Mouse (Mus musculus) adrenal gland, postnatal 14 days (tissue): ENCODE data around the gene Gm26920. TPM values are rescaled to one million over a fixed set of nuclear protein-coding genes. Genes with fewer than 3 reads are reported as not detected.

Source experiments
- DNase-seq: peaks from one replicate; pipeline ENCODE4 v3.0.0; 2021; ENCODE audit warnings: mixed read lengths
- total RNA-seq: library from RNA; stranded (reverse); gene quantifications from 2 replicates; pipeline ENCODE4 v1.2.3, GENCODE M21; 2021

Gm26920 gene
- total RNA-seq, 1 experiment from 2014 or later: 1.4 TPM

GRCm38 (mm10) chr7:30060341-30060740 lies 29.9 kb downstream of the Gm26920 start:
- no peak for DNase-seq

- no peak for DNase-seq
Observed at GRCm38 (mm10) chr7:30053591-30053990, 36.6 kb downstream of the Gm26920 start.

- peak; percentile 93 for DNase-seq
Observed at GRCm38 (mm10) chr7:30050882-30051548, 39.2 kb downstream of the Gm26920 start, which contains the start of gene Zfp14. Gene Zfp14 (minus strand): TSS chr7:30051380.

- no peak for DNase-seq
Observed at GRCm38 (mm10) chr7:30048126-30048525, 42.1 kb downstream of the Gm26920 start.

- no peak for DNase-seq
Observed at GRCm38 (mm10) chr7:30044354-30044753, 45.9 kb downstream of the Gm26920 start.

- DNase-seq: no peak
Observed at GRCm38 (mm10) chr7:30034331-30034730, 55.9 kb downstream of the Gm26920 start.

- DNase-seq: no peak
Observed at GRCm38 (mm10) chr7:30031379-30031778, 58.8 kb downstream of the Gm26920 start.

- peak; percentile 37 for DNase-seq
Observed at GRCm38 (mm10) chr7:30030677-30031076, 59.5 kb downstream of the Gm26920 start.

- no peak for DNase-seq
Observed at GRCm38 (mm10) chr7:30028572-30028971, 61.6 kb downstream of the Gm26920 start.

GRCm38 (mm10) chr7:30027331-30027730 lies 62.9 kb downstream of the Gm26920 start:
- DNase-seq: no peak

GRCm38 (mm10) chr7:30025358-30025757 lies 64.9 kb downstream of the Gm26920 start:
- no peak for DNase-seq

- DNase-seq: no peak
Observed at GRCm38 (mm10) chr7:30023800-30024199, 66.4 kb downstream of the Gm26920 start.

GRCm38 (mm10) chr7:30023324-30023723 lies 66.9 kb downstream of the Gm26920 start:
- no peak for DNase-seq

GRCm38 (mm10) chr7:30019543-30019942 lies 70.7 kb downstream of the Gm26920 start:
- DNase-seq: no peak

- no peak for DNase-seq
Observed at GRCm38 (mm10) chr7:30017226-30017625, 73.0 kb downstream of the Gm26920 start.

GRCm38 (mm10) chr7:30012956-30013363 lies 77.2 kb downstream of the Gm26920 start:
- peak; percentile 57 for DNase-seq

- no peak for DNase-seq
Observed at GRCm38 (mm10) chr7:30010551-30011195, 79.5 kb downstream of the Gm26920 start.

- no peak for DNase-seq
Observed at GRCm38 (mm10) chr7:30009321-30010085, 80.7 kb downstream of the Gm26920 start.

- DNase-seq: no peak
Observed at GRCm38 (mm10) chr7:30008020-30008690, 82.1 kb downstream of the Gm26920 start.

- no peak for DNase-seq
Observed at GRCm38 (mm10) chr7:30007601-30008000, 82.6 kb downstream of the Gm26920 start.
